Mouse (Mus musculus) heart, adult 11 months (tissue): ENCODE measurements around the gene Cass4.

Source experiments
- DNase-seq: peaks from one replicate; pipeline ENCODE4 v3.0.0; 2022

Gene Cass4

DNA sequence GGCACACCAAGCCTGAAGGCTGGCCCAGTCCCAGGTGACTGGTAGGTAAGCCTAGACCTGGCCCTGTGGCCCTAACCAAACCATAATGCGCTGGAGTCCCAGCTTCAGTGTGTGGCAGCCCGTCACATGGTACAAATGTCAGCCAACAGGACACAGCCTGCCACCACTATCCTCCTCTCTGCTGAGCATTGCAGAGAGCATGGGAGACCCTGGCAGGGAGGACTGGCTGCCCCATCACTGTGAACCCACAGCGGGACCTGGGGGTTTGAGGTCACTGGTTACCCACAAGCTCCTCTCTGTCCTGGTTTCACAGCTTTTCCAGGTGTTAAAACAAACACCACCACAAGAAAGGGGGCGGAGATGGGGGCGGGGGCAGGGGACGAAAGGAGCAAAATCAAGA, 3.3 kb upstream of the Cass4 start:
- DNase-seq: no peak

GRCm38 (mm10) chr2:172392041-172392521, 1.5 kb upstream of the Cass4 start:
- no peak for DNase-seq

DNA sequence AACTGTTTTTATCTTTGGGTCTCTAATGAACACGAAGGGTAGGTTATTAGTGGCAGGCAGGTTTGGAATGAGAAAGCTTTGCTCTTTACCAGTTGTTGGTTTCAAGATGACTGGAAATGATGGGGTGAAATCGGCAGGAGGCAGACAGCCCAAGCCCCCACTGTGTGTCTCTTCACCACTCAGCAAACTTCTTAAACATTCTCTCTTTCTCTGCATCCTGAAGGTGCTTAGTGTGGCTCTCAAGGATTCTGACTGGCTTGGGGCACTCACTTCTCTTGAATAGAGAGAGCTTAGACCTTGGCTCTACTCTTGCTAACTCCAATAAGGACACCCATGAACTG, 428 bp downstream of the Cass4 start:
- DNase-seq: no peak

GRCm38 (mm10) chr2:172394671-172395070, 1.1 kb downstream of the Cass4 start:
- DNase-seq: no peak

- DNase-seq: no peak
These were observed 2.4 kb downstream of the Cass4 start for GRCm38 (mm10) chr2:172395961-172396360.

DNA sequence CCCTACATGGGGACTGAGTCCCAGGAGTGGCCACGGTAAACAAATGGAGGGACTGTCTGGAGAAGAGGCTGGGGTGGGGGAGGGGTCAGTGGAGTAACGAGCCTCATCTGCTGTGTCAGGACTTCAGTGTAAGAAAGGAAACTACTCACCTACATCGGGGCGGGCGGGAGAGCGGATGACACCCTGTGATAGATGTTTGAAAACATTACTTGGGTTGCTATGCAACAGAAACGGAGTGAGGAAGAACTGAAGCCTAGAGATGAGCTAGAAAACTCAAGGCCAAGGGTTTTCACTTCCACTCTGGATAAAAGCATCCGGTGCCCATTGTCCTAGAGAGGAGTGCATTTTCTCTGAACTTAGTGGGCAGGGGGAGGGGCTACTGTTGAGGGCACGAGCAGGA, 6.3 kb downstream of the Cass4 start:
- DNase-seq: no peak

DNA sequence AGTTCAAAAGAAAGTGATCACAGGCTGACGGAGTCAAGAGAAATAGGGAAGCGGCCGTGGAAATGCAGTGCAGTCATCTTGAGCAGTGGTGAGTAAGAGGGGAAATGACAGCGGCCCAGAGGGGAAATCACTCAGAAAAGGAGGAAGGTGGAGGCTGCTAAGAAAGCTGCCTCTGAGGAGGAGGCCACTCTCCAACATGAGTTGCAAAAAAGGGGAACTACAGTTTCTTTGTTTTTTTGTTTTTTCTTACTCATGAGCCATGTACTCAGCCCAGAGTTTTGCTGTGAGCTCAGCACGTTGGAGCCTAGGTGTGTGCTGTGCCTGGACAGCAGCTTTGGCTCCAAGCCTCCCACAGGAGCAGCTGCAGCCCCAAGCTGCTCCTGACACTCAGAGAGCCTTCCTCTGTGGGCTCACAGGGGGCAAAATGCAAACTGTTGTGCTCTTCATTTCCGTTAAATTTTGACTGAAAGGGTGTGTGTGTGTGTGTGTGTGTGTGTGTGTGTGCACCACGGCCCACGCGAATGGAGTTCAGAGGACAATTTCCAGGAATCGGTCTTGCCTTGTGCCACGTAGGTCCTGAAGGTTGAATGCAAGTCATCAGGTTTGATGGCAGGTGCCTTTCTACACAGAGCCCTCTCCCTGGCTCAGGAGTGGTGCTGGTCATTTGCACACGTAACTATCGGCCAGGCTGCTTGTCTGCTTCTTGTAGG, 7.7 kb downstream of the Cass4 start:
- DNase-seq: peak; percentile 97

- no peak for DNase-seq
These were observed 10.6 kb downstream of the Cass4 start for GRCm38 (mm10) chr2:172404239-172404638.

DNA sequence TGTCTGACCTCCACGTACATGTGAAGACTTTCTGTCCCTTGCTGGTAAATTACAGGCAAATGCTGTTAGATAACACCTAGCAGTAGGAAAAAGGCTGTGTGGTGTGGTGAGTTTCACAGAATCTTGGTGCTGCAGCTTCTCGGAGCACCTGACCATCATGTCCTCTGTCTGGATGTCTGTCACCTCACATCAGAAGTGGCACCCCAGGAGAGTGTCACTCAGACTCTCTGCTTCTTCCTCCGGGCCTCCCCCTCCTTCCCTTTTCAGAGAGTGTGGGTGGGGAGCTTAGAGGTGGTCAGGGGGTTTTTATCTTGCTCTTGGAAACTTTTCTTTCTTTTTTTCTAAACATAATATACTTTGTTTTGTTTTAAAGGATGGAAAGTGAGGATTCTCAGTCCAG, 11.4 kb downstream of the Cass4 start:
- DNase-seq: no peak

DNA sequence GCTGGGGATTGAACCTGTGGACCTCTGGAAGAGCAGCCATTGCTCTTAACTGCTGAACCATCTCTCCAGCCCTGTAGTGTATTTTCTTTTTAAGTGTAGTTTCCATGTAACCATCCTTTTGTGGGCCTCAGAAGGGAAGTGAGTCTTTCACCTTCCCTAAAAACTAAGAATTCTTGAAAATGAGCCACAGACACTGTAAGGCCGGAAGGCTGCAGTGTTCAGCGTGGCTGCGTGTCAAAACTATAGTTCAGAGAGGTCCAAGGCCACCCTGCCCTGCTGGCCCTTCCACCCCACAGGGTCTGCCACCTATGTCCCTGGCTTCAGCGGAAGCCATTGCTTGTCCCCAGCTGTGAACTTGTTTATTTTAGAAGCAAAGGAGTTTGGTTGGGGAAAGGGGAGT, 12.6 kb downstream of the Cass4 start:
- no peak for DNase-seq

- DNase-seq: no peak
These were observed 13.9 kb downstream of the Cass4 start for GRCm38 (mm10) chr2:172407499-172407898.

- no peak for DNase-seq
These were observed 17.1 kb downstream of the Cass4 start for GRCm38 (mm10) chr2:172410686-172411085.

DNA sequence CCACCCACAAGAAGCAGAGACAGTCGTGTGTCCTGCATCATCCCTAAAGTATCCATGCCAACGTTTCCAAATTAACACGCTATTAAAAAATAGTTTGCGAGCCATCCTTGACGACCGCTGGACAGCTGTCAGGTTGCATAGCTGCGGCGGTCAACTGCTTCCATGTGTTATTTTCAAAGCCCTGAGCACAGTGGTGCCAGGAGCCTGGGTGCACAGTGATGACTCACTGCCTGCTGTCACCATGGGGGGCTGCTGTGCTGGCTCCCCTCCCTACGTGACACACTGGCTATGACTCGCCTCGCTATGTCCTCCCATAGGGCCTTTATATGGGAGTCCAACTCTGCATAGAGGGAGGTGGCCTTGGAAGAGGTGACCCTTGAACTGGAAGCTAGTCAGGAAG, 17.5 kb downstream of the Cass4 start:
- no peak for DNase-seq

DNA sequence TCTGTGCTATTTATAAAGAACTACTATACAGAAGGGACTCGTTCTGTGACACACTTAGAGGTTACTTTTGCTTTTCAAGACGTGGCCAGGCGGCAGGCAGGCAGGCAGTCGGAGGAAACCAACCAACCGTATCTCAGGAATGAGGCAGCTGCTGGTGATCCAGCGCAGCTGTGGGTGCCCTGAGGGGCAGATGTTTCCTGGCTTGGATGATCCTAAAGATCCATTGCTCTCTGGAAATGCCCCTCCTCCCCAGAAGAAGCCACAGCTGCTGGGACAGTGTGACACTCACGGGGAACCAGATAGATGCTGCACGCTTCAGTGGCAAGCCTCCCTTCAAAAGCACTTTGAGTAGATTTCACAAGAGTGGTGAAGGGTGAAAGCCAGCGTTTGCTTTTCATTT, 18.9 kb downstream of the Cass4 start:
- DNase-seq: no peak

GRCm38 (mm10) chr2:172413273-172413672, 19.7 kb downstream of the Cass4 start:
- no peak for DNase-seq

GRCm38 (mm10) chr2:172413894-172414293, 20.3 kb downstream of the Cass4 start:
- no peak for DNase-seq

DNA sequence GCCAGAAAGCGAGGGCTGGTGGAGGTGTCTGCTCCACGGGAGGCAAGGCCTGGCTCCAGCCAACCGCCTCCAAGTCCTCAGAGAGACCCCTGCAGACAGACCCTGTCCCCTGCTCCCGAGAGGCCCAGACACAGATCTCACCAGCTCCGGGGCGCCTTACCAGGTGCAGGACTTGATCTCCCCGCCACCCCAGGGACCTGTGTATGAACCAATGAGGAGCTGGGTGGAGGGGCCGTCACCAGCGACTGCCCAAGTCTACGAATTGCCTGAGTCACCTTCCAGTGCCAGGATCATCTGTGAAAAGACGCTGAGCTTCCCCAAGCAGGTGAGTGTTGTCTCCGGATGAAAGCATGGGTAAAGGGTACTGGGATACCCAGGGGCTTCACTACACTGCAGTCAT, 22.6 kb downstream of the Cass4 start:
- DNase-seq: no peak

- no peak for DNase-seq
These were observed 23.3 kb downstream of the Cass4 start for GRCm38 (mm10) chr2:172416876-172417275.

GRCm38 (mm10) chr2:172418208-172418607, 24.6 kb downstream of the Cass4 start:
- DNase-seq: no peak

- DNase-seq: peak; percentile 93
These were observed 37.0 kb downstream of the Cass4 start for GRCm38 (mm10) chr2:172430609-172431008.

DNA sequence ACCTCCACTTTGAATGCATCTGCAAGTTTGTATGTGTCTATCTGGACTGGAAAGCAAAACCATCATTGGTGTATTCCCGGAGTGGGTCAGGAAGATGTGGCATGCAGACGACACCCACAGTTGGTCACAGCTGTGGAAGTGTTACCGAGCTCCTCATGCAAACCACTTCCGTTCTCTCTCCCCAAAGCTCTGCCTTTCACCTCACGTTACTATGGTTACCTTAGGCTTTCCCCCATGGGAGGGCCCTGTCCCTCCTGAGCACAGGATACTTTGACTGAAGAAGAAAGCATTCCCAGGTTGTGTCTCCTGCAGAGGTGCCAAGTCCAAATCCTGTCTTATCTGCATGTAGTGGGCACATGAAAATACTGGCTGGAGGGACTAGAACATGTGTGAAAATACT, 40.2 kb downstream of the Cass4 start:
- DNase-seq: no peak

DNA sequence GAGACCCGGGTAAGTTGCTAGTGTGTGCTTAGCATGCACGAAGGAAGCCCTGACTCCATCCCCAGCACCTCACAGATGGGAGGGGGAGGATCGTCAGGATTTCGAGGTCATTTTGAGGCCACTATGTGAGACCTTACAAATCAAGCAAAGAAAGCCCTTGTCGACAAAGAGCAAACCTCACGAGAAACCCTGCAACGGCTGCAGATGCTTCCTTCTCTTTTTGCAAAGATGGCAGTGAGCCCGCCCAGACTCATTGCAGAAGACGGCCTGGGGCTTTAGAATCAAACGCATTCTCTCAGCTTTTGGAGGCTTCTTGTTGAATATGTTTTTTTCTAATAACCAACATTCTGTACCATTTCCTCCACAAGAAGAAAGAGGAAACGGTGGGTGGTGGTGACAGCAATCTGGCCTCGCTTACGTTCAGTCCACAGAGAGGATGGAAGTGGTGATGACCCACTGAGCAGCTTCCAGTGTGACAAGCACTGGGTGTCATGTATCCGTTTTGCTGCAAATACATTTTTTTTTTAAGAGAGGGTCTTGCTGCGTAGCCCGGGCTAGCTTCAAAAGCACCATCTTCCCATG, 43.9 kb downstream of the Cass4 start:
- peak; percentile 92 for DNase-seq

DNA sequence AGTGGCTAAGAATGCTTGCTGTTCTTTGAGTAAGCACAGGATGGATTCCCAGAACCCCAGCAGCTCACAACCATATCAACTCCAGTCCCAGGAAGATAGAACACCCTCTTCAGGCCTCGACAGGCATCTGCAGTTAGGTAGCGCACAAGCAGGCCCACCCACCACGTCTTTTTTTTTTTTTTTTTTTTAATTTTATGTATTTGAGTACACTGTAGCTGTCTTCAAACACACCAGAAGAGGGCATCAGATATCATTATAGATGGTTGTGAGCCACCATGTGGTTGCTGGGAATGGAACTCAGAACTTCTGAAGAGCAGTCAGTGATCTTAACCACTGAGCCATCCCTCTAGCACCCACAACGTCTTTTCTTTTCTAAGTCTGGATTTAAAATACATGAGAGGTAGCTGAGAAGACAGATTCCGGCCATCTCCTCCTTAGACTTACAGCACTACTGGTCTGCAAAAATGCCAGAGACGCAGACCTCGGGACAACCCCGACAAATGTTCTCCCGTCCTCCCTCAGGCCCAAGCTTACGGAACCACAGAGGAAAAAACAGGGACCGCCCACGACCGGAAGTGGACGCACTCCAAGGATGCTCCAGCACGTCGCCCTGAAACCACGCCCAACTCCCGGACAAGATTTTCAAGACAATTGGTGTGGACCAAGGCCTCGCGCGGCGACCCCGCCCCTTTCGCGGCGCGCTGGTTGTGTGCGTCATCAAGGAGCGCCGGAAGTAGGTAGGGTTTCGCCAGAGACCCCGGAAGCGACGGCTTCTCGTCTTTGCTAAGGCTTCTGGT, 46.4 kb downstream of the Cass4 start, which contains the start of gene Rtf2:
Rtf2 (plus strand) TSS at position 714 of the 797 bp plus-strand sequence.
- peak; percentile 100 for DNase-seq

DNA sequence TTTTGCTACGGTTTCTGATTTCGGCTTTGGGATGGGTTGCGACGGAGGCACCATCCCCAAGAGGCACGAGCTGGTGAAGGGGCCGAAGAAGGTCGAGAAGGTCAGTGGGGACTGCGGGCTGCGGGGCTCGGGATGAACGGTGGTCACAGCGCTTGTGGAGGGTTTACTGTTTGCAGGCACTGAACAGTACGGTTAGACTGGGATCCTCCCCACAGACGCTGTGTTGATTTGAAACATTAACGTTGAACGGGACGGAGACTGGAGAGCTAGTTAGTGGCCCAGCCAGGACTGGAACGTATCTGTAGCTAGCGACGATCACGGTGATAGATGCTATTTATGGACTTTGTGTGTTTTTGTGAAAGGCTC, 47.0 kb downstream of the Cass4 start:
- DNase-seq: no peak
